Mouse (Mus musculus) embryonic fibroblast, embryonic 13.5 days (primary cell): ENCODE measurements at regions not wholly inside any gene's neighbourhood (a gene's known extent, or its start where the extent isn't known, plus 50 kb on each side); places are given as distances from the start of the nearest gene placed in this dataset.

Source experiments
- CTCF ChIP-seq: IDR thresholded peaks from 2 replicates; pipeline ENCODE4 v1.5.1; 2011; ENCODE audit warnings: mild to moderate bottlenecking, control low read depth, low read length, moderate library complexity, borderline replicate concordance; ENCODE audit not compliant: insufficient read depth
- POLR2A ChIP-seq: IDR thresholded peaks from 2 replicates; pipeline ENCODE4 v1.6.1; 2011; ENCODE audit warnings: low read depth, mild to moderate bottlenecking, control low read depth, low read length, moderate library complexity

GRCm38 (mm10) chr19:15035554-15035953 lies 437.7 kb upstream of the Tle4 start:
- TF ChIP-seq CTCF (peak; percentile 93), POLR2A (no peak)
